Mouse (Mus musculus) lung, postnatal 0 days (tissue): Measurements from ENCODE around the gene Tie1. TPM values are rescaled to one million over a fixed set of nuclear protein-coding genes. Genes with fewer than 3 reads are reported as not detected.

ENCODE experiments used
- ATAC-seq: fragments of 200-750 bp; cut with Nextera tagmentation; 2 replicates; pipeline ENCODE4 v1.8.0; 2017; ENCODE audit warnings: moderate library complexity
- DNase-seq: peaks from one replicate; pipeline ENCODE4 v3.0.0-alpha.2; 2016; ENCODE audit warnings: low spot score
- H3K27ac ChIP-seq: fragments of 300-500 bp; sonication (generic); 2 replicates; pipeline ENCODE4 v1.5.1; 2014; ENCODE audit warnings: antibody characterized with exemption, mild to moderate bottlenecking, low read length, mixed read lengths
- H3K27me3 ChIP-seq: fragments of 300-500 bp; sonication (generic); replicated peaks from 2 replicates; pipeline ENCODE4 v1.6.1; 2014; ENCODE audit warnings: low read length, mixed read lengths; ENCODE audit not compliant: insufficient read depth
- H3K36me3 ChIP-seq: fragments of 300-500 bp; sonication (generic); 2 replicates; pipeline ENCODE4 v1.6.1; 2014; ENCODE audit warnings: low read length, mixed read lengths; ENCODE audit not compliant: insufficient read depth
- H3K4me1 ChIP-seq: fragments of 300-500 bp; sonication (generic); 2 replicates; pipeline ENCODE4 v1.6.1; 2014; ENCODE audit warnings: antibody characterized with exemption, low read depth, low read length, mixed read lengths; ENCODE audit not compliant: insufficient read depth
- H3K4me2 ChIP-seq: fragments of 300-500 bp; sonication (generic); replicated peaks from 2 replicates; pipeline ENCODE4 v1.6.1; 2014; ENCODE audit warnings: low read depth, mild to moderate bottlenecking, low read length, moderate library complexity, mixed read lengths
- H3K4me3 ChIP-seq: fragments of 300-500 bp; sonication (generic); 2 replicates; pipeline ENCODE4 v1.5.1; 2014; ENCODE audit warnings: low read depth, low read length
- H3K9ac ChIP-seq: fragments of 300-500 bp; sonication (generic); replicated peaks from 2 replicates; pipeline ENCODE4 v1.6.1; 2014; ENCODE audit warnings: low read depth, mild to moderate bottlenecking
- H3K9me3 ChIP-seq: fragments of 300-500 bp; sonication (generic); 2 replicates; pipeline ENCODE4 v1.6.1; 2016; ENCODE audit warnings: low read length, mixed read lengths
- CTCF ChIP-seq: IDR thresholded peaks from 2 replicates; pipeline ENCODE4 v1.5.1; 2016; ENCODE audit warnings: antibody characterized with exemption, mild to moderate bottlenecking
- EP300 ChIP-seq: IDR thresholded peaks from 2 replicates; pipeline ENCODE4 v1.6.1; 2016; ENCODE audit warnings: antibody characterized with exemption, mild to moderate bottlenecking, control low read depth
- WGBS: fragments of 180-500 bp; shearing (Covaris S2); extraction: QIAGEN DNeasy Blood & Tissue Kit; methylation state at CpG from one replicate; pipeline ENCODE4 v1.1.7; 2014; 5-methylcytosine and 5-hydroxymethylcytosine counted together
- polyA plus RNA-seq: library from polyadenylated mRNA; unstranded; fragments of >200 nt; fragmentation: Nextera tagmentation; extraction: Ambion mirVana; gene quantifications from 2 replicates; pipeline ENCODE4 v1.2.1, GENCODE M21; 2015

The Tie1 gene
- polyA plus RNA-seq, 1 experiment from 2014 or later: 108 TPM

GRCm38 (mm10) chr4:118427415-118427767 is 62.5 kb downstream of the Tie1 start:
- Histone ChIP-seq H3K4me2 (peak overlapping the region; percentile 83), H3K36me3 (peaks cover 7% of the 10 kb centered on the region; the same call in 1 of the 2 replicates), H3K27me3 (no peaks in the 10 kb centered on the region), H3K27ac (peak overlapping the region; percentile 96), H3K9ac (peak overlapping the region; percentile 80; the same call in 1 of the 2 replicates), H3K4me3 (peak overlapping the region; percentile 71), H3K4me1 (peaks cover 24% of the 10 kb centered on the region; the same call in 1 of the 2 replicates), H3K9me3 (no peaks in the 10 kb centered on the region)
- ATAC-seq: peak; percentile 15
- no peak for DNase-seq
- TF ChIP-seq EP300 (no peak), CTCF (no peak)
- 3% methylated on average over 5 of the region's 5 CpGs for WGBS

- Histone ChIP-seq H3K4me3 (no peak overlapping the region), H3K27ac (peak overlapping the region; percentile 69), H3K4me2 (no peak overlapping the region), H3K4me1 (peaks cover 24% of the 10 kb centered on the region; the same call in 1 of the 2 replicates), H3K36me3 (peaks cover 11% of the 10 kb centered on the region; the same call in 1 of the 2 replicates), H3K9me3 (no peaks in the 10 kb centered on the region), H3K9ac (no peak overlapping the region), H3K27me3 (no peaks in the 10 kb centered on the region)
- ATAC-seq (no peak), DNase-seq (no peak)
- 95% methylated on average over 1 of the region's 1 CpGs for WGBS
- TF ChIP-seq EP300 (no peak), CTCF (no peak)
Observed at GRCm38 (mm10) chr4:118425374-118425773, 64.5 kb downstream of the Tie1 start.

GRCm38 (mm10) chr4:118424541-118425160 is 65.2 kb downstream of the Tie1 start:
- ATAC-seq (peak; percentile 4), DNase-seq (peak; percentile 60)
- peaks cover 15% of the 10 kb centered on the region; the same call in 1 of the 2 replicates for H3K36me3 ChIP-seq
- H3K4me2 ChIP-seq: no peak overlapping the region
- peaks cover 19% of the 10 kb centered on the region; the same call in 1 of the 2 replicates for H3K4me1 ChIP-seq
- H3K9me3 ChIP-seq: no peaks in the 10 kb centered on the region
- no peaks in the 10 kb centered on the region for H3K27me3 ChIP-seq
- H3K27ac ChIP-seq: peak overlapping the region; percentile 69; the same call in 1 of the 2 replicates
- peak; percentile 52 for TF ChIP-seq EP300
- no peak for TF ChIP-seq CTCF
- WGBS: 48% methylated on average over 4 of the region's 4 CpGs
- no peak overlapping the region for H3K9ac ChIP-seq
- no peak overlapping the region for H3K4me3 ChIP-seq

GRCm38 (mm10) chr4:118421384-118421783 is 68.5 kb downstream of the Tie1 start:
- Histone ChIP-seq H3K9ac (no peak overlapping the region), H3K4me3 (no peak overlapping the region), H3K4me1 (no peaks in the 10 kb centered on the region), H3K36me3 (peaks cover 25% of the 10 kb centered on the region), H3K27ac (no peak overlapping the region), H3K27me3 (no peaks in the 10 kb centered on the region), H3K4me2 (no peak overlapping the region), H3K9me3 (no peaks in the 10 kb centered on the region)
- no peak for TF ChIP-seq EP300
- ATAC-seq (no peak), DNase-seq (peak; percentile 45)
- 95% methylated on average over 2 of the region's 3 CpGs for WGBS

Other genes starting within 250 kb of the Tie1 start
- gene Ptprf, start 198.7 kb downstream of the Tie1 start, polyA plus RNA-seq: 65.1 and 85.0 TPM in 2 replicates
- 6.1 TPM in 2 replicates for gene Szt2, start 80.8 kb downstream of the Tie1 start, polyA plus RNA-seq
- 90.5 and 95.8 TPM in 2 replicates for gene Med8, start 80.7 kb downstream of the Tie1 start, polyA plus RNA-seq
- gene Elovl1, start 62.0 kb downstream of the Tie1 start, polyA plus RNA-seq: 351 and 356 TPM in 2 replicates
- gene Cdc20, start 52.7 kb downstream of the Tie1 start, polyA plus RNA-seq: 16.5 and 20.2 TPM in 2 replicates
- gene Mpl, start 32.5 kb downstream of the Tie1 start, polyA plus RNA-seq: 1.1 TPM in 2 replicates
- 23.1 and 23.2 TPM in 2 replicates for gene 2610528J11Rik, start 36.9 kb upstream of the Tie1 start, polyA plus RNA-seq
- 16.7 and 17.4 TPM in 2 replicates for gene Tmem125, start 54.0 kb upstream of the Tie1 start, polyA plus RNA-seq
- 1.7 and 2.1 TPM in 2 replicates for gene Cfap57, start 130.7 kb upstream of the Tie1 start, polyA plus RNA-seq
- gene Ebna1bp2, start 130.7 kb upstream of the Tie1 start, polyA plus RNA-seq: 85.5 and 87.8 TPM in 2 replicates
- gene Olfr62, start 168.9 kb upstream of the Tie1 start, polyA plus RNA-seq: not detected in 2 replicates
- gene Olfr1342, start 202.7 kb upstream of the Tie1 start, polyA plus RNA-seq: 0.91 and 1.5 TPM in 2 replicates
- not detected in 2 replicates for gene Olfr1341, start 213.5 kb upstream of the Tie1 start, polyA plus RNA-seq
- not detected in 2 replicates for gene Olfr1340, start 230.1 kb upstream of the Tie1 start, polyA plus RNA-seq
- not detected in 2 replicates for gene Olfr1339, start 242.1 kb upstream of the Tie1 start, polyA plus RNA-seq